Mouse (Mus musculus): Measurements from ENCODE around the gene Mucl1. TPM values are rescaled to one million over a fixed set of nuclear protein-coding genes. Genes with fewer than 3 reads are reported as not detected.
"Not testable (repeated sequence)": the region's sequence is repeated elsewhere in the genome, so short reads cannot be mapped to it uniquely, and the experiment has no call there.

Mucl1 gene
- not detected in 2 replicates for polyA plus RNA-seq (2015; fragmentation: Nextera tagmentation; extraction: Ambion mirVana)

- Histone ChIP-seq H3K4me1 (replicated peaks) (no peaks in the 10 kb centered on the region), H3K4me3 (no peak within 1 kb of the TSS), H3K4me2 (no peak within 1 kb of the TSS), H3K27ac (replicated peaks) (no peak within 1 kb of the TSS), H3K36me3 (no peaks in the 10 kb centered on the region), H3K9me3 (no peaks in the 10 kb centered on the region), H3K27me3 (no peaks in the 10 kb centered on the region), H3K9ac (no peak within 1 kb of the TSS)
- WGBS = 91% methylated on average over 2 of the region's 2 CpGs
- no peak for ATAC-seq (ENCODE audit: low FRiP score, low read depth)
Measured at GRCm38 (mm10) chr15:103755369-103755768, at the start of gene Mucl1. Gene Mucl1 (minus strand): TSS chr15:103755469.

GRCm38 (mm10) chr15:103766836-103767235 is 11.6 kb upstream of the Mucl1 start:
- H3K27me3 ChIP-seq; H3K4me2 ChIP-seq; H3K9ac ChIP-seq; H3K36me3 ChIP-seq; ATAC-seq (ENCODE audit: low FRiP score, low read depth); H3K4me3 ChIP-seq; H3K4me1 ChIP-seq (replicated peaks); H3K27ac ChIP-seq (replicated peaks); H3K9me3 ChIP-seq: not testable (repeated sequence)
- 8% methylated on average over 5 of the region's 5 CpGs for WGBS

GRCm38 (mm10) chr15:103716861-103717260 is 38.4 kb downstream of the Mucl1 start:
- H3K27me3 ChIP-seq; H3K36me3 ChIP-seq; H3K27ac ChIP-seq (replicated peaks); H3K9me3 ChIP-seq; ATAC-seq (ENCODE audit: low FRiP score, low read depth); H3K4me2 ChIP-seq; H3K4me3 ChIP-seq; H3K9ac ChIP-seq; H3K4me1 ChIP-seq (replicated peaks): not testable (repeated sequence)
- 83% methylated on average over 5 of the region's 5 CpGs for whole genome bisulfite sequencing

Other genes with a start within 250 kb of the Mucl1 start
- gene Ppp1r1a, start 217.5 kb downstream of the Mucl1 start, polyA plus RNA-seq (2015; fragmentation: Nextera tagmentation; extraction: Ambion mirVana) = 138 and 148 TPM in 2 replicates
- gene Glycam1, start 190.4 kb downstream of the Mucl1 start, polyA plus RNA-seq (2015; fragmentation: Nextera tagmentation; extraction: Ambion mirVana) = not detected in 2 replicates
- not detected in 2 replicates for gene Mucl2, start 143.8 kb upstream of the Mucl1 start, polyA plus RNA-seq (2015; fragmentation: Nextera tagmentation; extraction: Ambion mirVana)

Data from hindbrain, embryonic 15.5 days (tissue).